Mouse (Mus musculus): ENCODE measurements at regions not wholly inside any gene's neighbourhood (a gene's known extent, or its start where the extent isn't known, plus 50 kb on each side); places are given as distances from the start of the nearest gene placed in this dataset.

GRCm38 (mm10) chr13:51041121-51041520 is 59.6 kb upstream of the Spin1 start:
- Histone ChIP-seq H3K27ac (ENCODE audit: insufficient read depth, low read depth, low read length) (no peak overlapping the region), H3K4me3 (ENCODE audit: insufficient read depth, low read length) (no peak overlapping the region), H3K4me1 (ENCODE audit: control insufficient read depth, insufficient read depth, low read length) (no peaks in the 10 kb centered on the region)
- TF ChIP-seq CTCF (IDR thresholded peaks at IDR 0.05; ENCODE audit: low read depth, low read length): no peak
- no peak for TF ChIP-seq POLR2A (IDR thresholded peaks at IDR 0.05; ENCODE audit: borderline replicate concordance, low read depth, low read length)

DNA sequence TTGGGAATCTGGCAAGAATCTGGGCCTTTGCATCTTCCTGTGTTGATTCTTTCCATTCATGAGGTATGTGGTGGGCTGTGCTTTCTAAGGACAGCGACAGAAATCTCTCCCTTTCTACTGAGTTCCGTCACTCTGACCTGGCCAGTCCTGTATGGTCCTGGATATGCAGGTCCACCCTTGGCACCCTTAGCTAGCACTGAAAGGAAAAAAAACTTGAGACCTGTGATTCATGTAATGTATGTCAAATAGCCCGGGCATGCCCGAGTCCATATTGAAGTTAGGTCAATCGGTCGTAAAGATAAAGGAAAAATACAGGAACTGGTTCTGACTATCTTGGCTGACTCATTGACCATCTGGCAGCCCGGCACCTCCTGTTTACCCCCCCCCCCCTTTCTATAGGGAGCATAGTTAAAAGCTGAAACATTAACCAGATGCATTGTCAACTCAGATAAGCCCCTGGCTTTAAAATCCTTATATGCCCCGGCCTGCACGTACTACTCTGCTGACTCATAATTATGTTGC is 57.7 kb upstream of the Spin1 start:
- TF ChIP-seq POLR2A (IDR thresholded peaks at IDR 0.05; ENCODE audit: borderline replicate concordance, low read depth, low read length): no peak
- TF ChIP-seq CTCF (IDR thresholded peaks at IDR 0.05; ENCODE audit: low read depth, low read length): no peak
- Histone ChIP-seq H3K27ac (ENCODE audit: insufficient read depth, low read depth, low read length) (no peak overlapping the region), H3K4me3 (ENCODE audit: insufficient read depth, low read length) (no peak overlapping the region), H3K4me1 (ENCODE audit: control insufficient read depth, insufficient read depth, low read length) (no peaks in the 10 kb centered on the region)

All from bone marrow macrophage, adult 2 months (primary cell).